Mouse (Mus musculus) intestine, embryonic 16.5 days (tissue): ENCODE measurements around the gene Smarcd2. TPM values are rescaled to one million over a fixed set of nuclear protein-coding genes. Genes with fewer than 3 reads are reported as not detected.

Experiments used
- ATAC-seq: fragments of 200-750 bp; cut with Nextera tagmentation; 2 replicates; pipeline ENCODE4 v1.8.0; 2017; ENCODE audit warnings: moderate TSS enrichment, moderate library complexity
- H3K27ac ChIP-seq: fragments of 300-500 bp; sonication (generic); 2 replicates; pipeline ENCODE4 v1.5.1; 2014; ENCODE audit warnings: mild to moderate bottlenecking, low read length
- H3K27me3 ChIP-seq: fragments of 300-500 bp; sonication (generic); replicated peaks from 2 replicates; pipeline ENCODE4 v1.6.1; 2014; ENCODE audit warnings: low read length, control low read depth, mixed read lengths; ENCODE audit not compliant: control insufficient read depth, insufficient read depth
- H3K36me3 ChIP-seq: fragments of 300-500 bp; sonication (generic); 2 replicates; pipeline ENCODE4 v1.6.1; 2014; ENCODE audit warnings: low read length, control low read depth; ENCODE audit not compliant: control insufficient read depth, insufficient read depth
- H3K4me1 ChIP-seq: fragments of 300-500 bp; sonication (generic); 2 replicates; pipeline ENCODE4 v1.6.1; 2014; ENCODE audit warnings: low read length, control low read depth, mixed read lengths; ENCODE audit not compliant: control insufficient read depth, insufficient read depth
- H3K4me2 ChIP-seq: fragments of 300-500 bp; sonication (generic); 2 replicates; pipeline ENCODE4 v1.6.1; 2014; ENCODE audit warnings: low read depth, low read length, control low read depth
- H3K4me3 ChIP-seq: fragments of 300-500 bp; sonication (generic); 2 replicates; pipeline ENCODE4 v1.5.1; 2014; ENCODE audit warnings: mild to moderate bottlenecking, low read length
- H3K9ac ChIP-seq: fragments of 300-500 bp; sonication (generic); 2 replicates; pipeline ENCODE4 v1.6.1; 2014; ENCODE audit warnings: low read depth, low read length
- H3K9me3 ChIP-seq: fragments of 300-500 bp; sonication (generic); 2 replicates; pipeline ENCODE4 v1.6.1; 2016; ENCODE audit warnings: low read length, control low read depth; ENCODE audit not compliant: control insufficient read depth
- WGBS: fragments of 180-500 bp; shearing (Covaris S2); extraction: QIAGEN DNeasy Blood & Tissue Kit; methylation state at CpG from one replicate; pipeline ENCODE4 v1.1.7; 2014; 5-methylcytosine and 5-hydroxymethylcytosine counted together
- polyA plus RNA-seq: library from polyadenylated mRNA; unstranded; fragments of >200 nt; fragmentation: Nextera tagmentation; extraction: Ambion mirVana; gene quantifications from 2 replicates; pipeline ENCODE4 v1.2.1, GENCODE M21; 2015

The Smarcd2 gene
- polyA plus RNA-seq, 1 experiment from 2014 or later = 48.1 TPM

DNA sequence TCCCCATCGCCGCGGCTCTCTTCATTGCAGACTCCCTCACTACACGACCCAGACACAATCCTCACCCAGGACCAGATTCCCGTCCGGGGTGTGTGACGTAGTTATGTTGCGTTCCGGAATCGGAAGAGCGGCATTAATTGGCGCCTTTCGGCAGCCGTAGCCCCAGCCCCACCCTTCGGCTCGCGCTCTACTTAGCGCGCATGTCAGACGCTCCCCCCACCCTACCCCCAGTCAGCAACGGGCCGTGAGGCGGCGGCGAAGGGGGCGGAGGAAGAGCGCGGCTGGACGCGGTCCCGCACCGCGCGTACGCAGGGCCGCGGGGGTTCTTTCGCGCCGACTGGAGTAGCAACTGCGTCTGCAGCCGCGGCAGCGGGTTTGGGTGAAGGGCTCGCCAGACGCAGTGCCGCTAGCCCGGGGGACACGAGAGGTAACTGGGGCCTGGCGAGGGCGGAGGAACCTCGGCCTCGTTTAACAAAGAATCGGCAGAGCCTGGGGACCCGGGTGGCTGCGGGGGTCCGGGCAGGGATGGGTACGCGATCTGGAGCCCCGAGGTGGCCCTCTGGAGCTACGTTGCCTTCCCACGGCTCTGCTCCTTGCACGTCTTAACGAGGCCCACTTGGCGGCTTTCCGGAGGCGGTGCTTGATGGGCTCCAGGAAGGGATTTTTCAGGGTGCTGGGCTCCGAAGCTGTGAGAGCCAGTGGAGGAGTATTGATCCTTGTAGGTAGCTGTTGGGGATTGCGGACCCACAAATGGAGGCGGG lies 55.9 kb downstream of the Smarcd2 start, which contains the start of gene Ddx42:
Gene Ddx42 (plus strand): TSS at position 197 of the 761 bp plus-strand sequence.
- Histone ChIP-seq H3K4me2 (peak within 1 kb of the TSS; percentile 58), H3K27ac (peak within 1 kb of the TSS; percentile 98), H3K9ac (peak within 1 kb of the TSS; percentile 99), H3K36me3 (no peaks in the 10 kb centered on the region), H3K27me3 (no peaks in the 10 kb centered on the region), H3K9me3 (no peaks in the 10 kb centered on the region), H3K4me3 (peak within 1 kb of the TSS; percentile 99), H3K4me1 (peaks cover 18% of the 10 kb centered on the region)
- ATAC-seq = peak; percentile 94
- WGBS = under 1% methylated on average over 70 of the region's 70 CpGs

DNA sequence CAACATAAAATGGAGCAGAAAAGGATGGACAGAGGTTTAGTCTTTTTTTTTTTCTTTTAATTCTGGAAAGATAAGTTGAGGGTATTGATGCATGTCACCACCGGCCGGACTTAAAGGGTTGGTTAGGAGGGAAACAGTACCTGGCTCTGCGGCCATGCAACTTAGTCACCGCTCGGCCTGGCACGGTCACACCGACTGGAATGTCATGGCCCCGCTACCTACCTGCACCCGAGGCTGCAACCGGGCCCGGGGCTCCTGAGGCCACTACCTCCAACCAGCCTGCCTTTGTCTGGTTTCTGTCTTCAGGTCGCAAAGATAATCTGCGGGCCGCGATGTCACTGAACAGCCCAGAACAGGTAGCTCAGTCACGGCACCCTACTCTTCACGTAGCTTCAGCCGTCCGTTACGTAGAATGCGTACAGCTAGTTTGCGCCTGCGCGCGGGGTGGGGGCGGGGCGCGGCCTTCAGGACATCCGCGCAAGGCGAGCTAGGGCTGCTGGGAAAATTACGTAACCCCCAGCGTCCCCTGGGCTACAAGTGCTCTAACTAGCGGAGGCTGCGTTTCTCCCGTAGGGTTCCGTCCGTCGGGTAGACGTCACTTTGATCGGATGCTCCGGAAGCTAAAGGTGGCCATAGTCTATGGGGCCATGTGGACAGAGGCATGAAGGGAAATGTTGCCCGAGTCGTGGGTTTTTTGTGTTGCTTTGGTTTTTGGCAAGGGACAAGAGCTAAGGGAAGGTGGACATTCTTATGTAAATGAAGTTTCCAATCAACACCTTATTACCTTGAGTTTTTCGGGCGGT lies 56.6 kb downstream of the Smarcd2 start, which contains the start of gene Ccdc47:
Gene Ccdc47 (minus strand): TSS at position 418 of the 803 bp plus-strand sequence.
- peak within 1 kb of the TSS; percentile 58 for H3K4me2 ChIP-seq
- ATAC-seq = peak; percentile 98

DNA sequence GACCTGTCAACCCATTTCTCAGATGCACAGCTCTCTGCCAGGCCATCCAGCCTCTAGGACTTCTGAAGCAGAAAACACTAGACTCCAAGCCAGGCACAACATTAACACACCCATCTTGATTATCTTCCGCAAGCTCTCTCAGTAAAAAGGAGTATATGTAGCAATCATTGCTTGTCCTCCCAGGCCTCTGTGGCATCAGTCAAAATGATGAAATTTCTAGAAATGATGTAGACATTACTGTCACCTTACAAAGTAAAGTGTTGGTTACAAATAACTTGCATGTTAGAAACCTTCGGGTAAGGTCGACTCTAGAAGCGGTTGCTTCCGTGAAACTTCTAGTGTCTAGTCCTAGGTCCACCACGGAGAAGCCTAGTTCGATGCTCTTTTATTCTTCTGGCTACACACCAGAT lies 57.3 kb downstream of the Smarcd2 start:
- ATAC-seq = no peak
- H3K9ac ChIP-seq = peak overlapping the region; percentile 90
- peak overlapping the region; percentile 52 for H3K4me2 ChIP-seq
- H3K27me3 ChIP-seq = no peaks in the 10 kb centered on the region
- no peaks in the 10 kb centered on the region; the same call in 1 of the 2 replicates for H3K36me3 ChIP-seq
- peaks cover 15% of the 10 kb centered on the region for H3K4me1 ChIP-seq
- H3K4me3 ChIP-seq = peak overlapping the region; percentile 99
- H3K9me3 ChIP-seq = no peaks in the 10 kb centered on the region
- WGBS = 19% methylated on average over 7 of the region's 7 CpGs
- H3K27ac ChIP-seq = peak overlapping the region; percentile 89

More for the DNA sequence above, 56.6 kb downstream of the Smarcd2 start, which contains the start of gene Ccdc47:
- peak within 1 kb of the TSS; percentile 99 for H3K9ac ChIP-seq
- peak within 1 kb of the TSS; percentile 99 for H3K4me3 ChIP-seq
- H3K36me3 ChIP-seq = no peaks in the 10 kb centered on the region
- H3K27ac ChIP-seq = peak within 1 kb of the TSS; percentile 98
- peaks cover 18% of the 10 kb centered on the region for H3K4me1 ChIP-seq
- no peaks in the 10 kb centered on the region for H3K27me3 ChIP-seq
- no peaks in the 10 kb centered on the region for H3K9me3 ChIP-seq
- under 1% methylated on average over 46 of the region's 46 CpGs for WGBS

DNA sequence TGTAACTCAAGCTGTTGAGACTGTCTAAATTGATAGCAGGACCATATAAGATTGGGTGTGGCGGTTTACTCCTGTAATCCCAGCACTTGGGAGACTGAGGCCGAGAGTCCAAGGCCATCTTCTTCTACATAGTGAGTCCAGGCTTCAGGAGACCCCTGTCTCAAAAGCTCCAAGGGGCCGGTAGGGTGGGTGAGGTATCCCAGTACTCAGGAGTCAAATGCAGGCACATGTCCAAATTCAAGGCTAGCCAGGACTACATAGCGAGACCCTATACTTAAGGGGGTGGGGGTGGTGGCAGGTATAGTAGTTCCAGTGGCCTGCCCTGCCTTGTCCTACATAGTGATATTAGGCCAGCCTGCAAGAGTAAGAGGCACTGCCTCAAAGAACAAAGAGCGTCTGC lies 57.9 kb downstream of the Smarcd2 start:
- H3K9ac ChIP-seq = peak overlapping the region; percentile 90
- H3K4me1 ChIP-seq = peaks cover 15% of the 10 kb centered on the region
- peak overlapping the region; percentile 52 for H3K4me2 ChIP-seq
- H3K27ac ChIP-seq = no peak overlapping the region
- peak overlapping the region; percentile 99 for H3K4me3 ChIP-seq
- H3K9me3 ChIP-seq = no peaks in the 10 kb centered on the region
- 82% methylated on average over 5 of the region's 5 CpGs for WGBS
- no peaks in the 10 kb centered on the region; the same call in 1 of the 2 replicates for H3K36me3 ChIP-seq
- no peak for ATAC-seq
- no peaks in the 10 kb centered on the region for H3K27me3 ChIP-seq

Other genes with a start within 250 kb of the Smarcd2 start
- 42.7 and 48.0 TPM in 2 replicates for gene Dcaf7, start 236.1 kb downstream of the Smarcd2 start, polyA plus RNA-seq
- 14.0 and 17.7 TPM in 2 replicates for gene Taco1, start 206.9 kb downstream of the Smarcd2 start, polyA plus RNA-seq
- gene Map3k3, start 188.4 kb downstream of the Smarcd2 start, polyA plus RNA-seq = 5.7 and 6.1 TPM in 2 replicates
- gene Gm10840, start 112.1 kb downstream of the Smarcd2 start, polyA plus RNA-seq = not detected in 2 replicates
- 80.1 and 84.3 TPM in 2 replicates for gene Limd2, start 112.1 kb downstream of the Smarcd2 start, polyA plus RNA-seq
- gene Strada, start 70.8 kb downstream of the Smarcd2 start, polyA plus RNA-seq = 13.0 and 13.5 TPM in 2 replicates
- gene Ccdc47, start 56.6 kb downstream of the Smarcd2 start, polyA plus RNA-seq = 94.0 and 97.3 TPM in 2 replicates
- 54.5 and 57.5 TPM in 2 replicates for gene Ddx42, start 56.0 kb downstream of the Smarcd2 start, polyA plus RNA-seq
- 42.9 and 50.8 TPM in 2 replicates for gene Ftsj3, start 16.9 kb downstream of the Smarcd2 start, polyA plus RNA-seq
- 234 and 263 TPM in 2 replicates for gene Psmc5, start 16.8 kb downstream of the Smarcd2 start, polyA plus RNA-seq
- 0.20 and 0.27 TPM in 2 replicates for gene Tcam1, start 3.7 kb upstream of the Smarcd2 start, polyA plus RNA-seq
- gene Gh, start 28.9 kb upstream of the Smarcd2 start, polyA plus RNA-seq = not detected in 2 replicates
- gene Cd79b, start 41.8 kb upstream of the Smarcd2 start, polyA plus RNA-seq = 3.0 and 4.4 TPM in 2 replicates
- 0.02 TPM in 1 of 2 replicates, not detected in the other for gene Scn4a, start 80.3 kb upstream of the Smarcd2 start, polyA plus RNA-seq
- 0.53 and 0.54 TPM in 2 replicates for gene Prr29, start 92.5 kb upstream of the Smarcd2 start, polyA plus RNA-seq
- 38.3 and 40.5 TPM in 2 replicates for gene Icam2, start 115.1 kb upstream of the Smarcd2 start, polyA plus RNA-seq
- 4.1 TPM in 2 replicates for gene Ern1, start 214.9 kb upstream of the Smarcd2 start, polyA plus RNA-seq